In genomic region chr8:106349398-106349797, GRCm38 (mm10) we compare ENCODE assay signal across 16 mouse cellular contexts. TPM values are rescaled to one million over a fixed set of nuclear protein-coding genes. Genes with fewer than 3 reads are reported as not detected.
A peak's percentile ranks its signal among the peaks of the same experiment; 100 is the strongest.
DNase-seq lines count a peak whose midpoint lies in the region; ATAC-seq lines count a peak whose summit lies in the region.
"Had no signal": no experiment of that assay in that cellular context is flagged by ENCODE, and none has a peak within 500 bp of the region (broad histone marks: within the 10 kb centered on the region; RNA-seq: fewer than 3 reads in every experiment).

No protein-coding gene starts in this region.

- intact Hi-C loops in heart, postnatal 14 days (cut with DNase I) = no loop called here

- DNase-seq in frontal cortex, postnatal 10 days (ENCODE audit: low spot score in 2 of 2) = no peak
- peak; percentile 12 to 18 for DNase-seq in heart, postnatal 14 days
- DNase-seq in heart, adult 8-10 months (ENCODE audit: low spot score) = no peak
- peak; percentile 83 for DNase-seq in Muller cell, postnatal 12 days (ENCODE audit: inconsistent ontology term)
- peak; percentile 2 for DNase-seq in retina, embryonic 14.5 days (ENCODE audit: low spot score)
- DNase-seq in kidney, adult 8-10 months = no peak
- no peak for DNase-seq in thymus, postnatal 4 days
- DNase-seq: cerebellum, adult 8-10 months; kidney, adult 11 months; right cerebral cortex, postnatal 14 days; thymus, postnatal 25 days had no signal

- peak; percentile 83 for ATAC-seq in frontal cortex, adult (ENCODE audit: low TSS enrichment)
- ATAC-seq: activated CD4-positive, CD25-positive, alpha-beta regulatory T cell, adult 4 months; forebrain, embryonic 13.5 days; hindbrain, postnatal 0 days; Patski had no signal

RNA-seq across cellular contexts. Expression of gene Smpd3, which starts 11.6 kb away (rescaled TPM):
- total RNA-seq in heart, postnatal 14 days (2021) = 1 to 10 TPM; 5.3 to 5.6 TPM
- 1 to 10 TPM; 2.5 to 3.2 (median 2.6) TPM for total RNA-seq in heart, adult 8-10 months (2022)

Comparison
In these comparisons a context has a peak if more than half of its experiments do, and no peak if none do; other contexts are left out.
1. DNase-seq: peak in heart, postnatal 14 days (2 of 2), Muller cell, postnatal 12 days (single experiment) and retina, embryonic 14.5 days (single experiment); none in frontal cortex, postnatal 10 days (0 of 2), heart, adult 8-10 months (single experiment), kidney, adult 8-10 months (0 of 2) and thymus, postnatal 4 days (single experiment).